Mouse (Mus musculus): ENCODE data around the gene Aldoart2. TPM values are rescaled to one million over a fixed set of nuclear protein-coding genes. Genes with fewer than 3 reads are reported as not detected.

Gene Aldoart2
- polyA plus RNA-seq, 1 experiment from 2014 or later = 0.16 TPM

GRCm38 (mm10) chr12:55566837-55567236 lies 1.8 kb downstream of the Aldoart2 start:
- no peak for ATAC-seq (ENCODE audit: insufficient number of reproducible peaks, insufficient read depth, low FRiP score, low read depth)
- 85% methylated on average over 5 of the region's 5 CpGs for WGBS
- no peak overlapping the region for H3K9ac ChIP-seq (ENCODE audit: low read length)

GRCm38 (mm10) chr12:55568466-55568865 lies 3.4 kb downstream of the Aldoart2 start:
- H3K36me3 ChIP-seq (ENCODE audit: control insufficient read depth, insufficient read depth, low read length) = no peaks in the 10 kb centered on the region
- no peak overlapping the region for H3K4me2 ChIP-seq (ENCODE audit: low read length)
- ATAC-seq (ENCODE audit: insufficient number of reproducible peaks, insufficient read depth, low FRiP score, low read depth) = no peak
- H3K4me3 ChIP-seq (ENCODE audit: control insufficient read depth in 1 of 2, insufficient read depth in 1 of 2, low read depth in 1 of 2, low read length in 2 of 2) = no peak overlapping the region
- H3K9ac ChIP-seq (ENCODE audit: low read length) = no peak overlapping the region
- WGBS = 80% methylated on average over 3 of the region's 3 CpGs
- H3K27ac ChIP-seq (replicated peaks in 1 of 2; ENCODE audit: control insufficient read depth in 1 of 2, insufficient read depth in 1 of 2, low read depth in 2 of 2, low read length in 2 of 2) = no peak overlapping the region
- no peaks in the 10 kb centered on the region for H3K4me1 ChIP-seq (ENCODE audit: control insufficient read depth in 2 of 2, insufficient read depth in 2 of 2, low read length in 2 of 2)
- H3K9me3 ChIP-seq (ENCODE audit: control insufficient read depth, low read length) = no peaks in the 10 kb centered on the region
- no peaks in the 10 kb centered on the region for H3K27me3 ChIP-seq (ENCODE audit: control insufficient read depth, insufficient read depth, low read length)

More at GRCm38 (mm10) chr12:55566837-55567236, 1.8 kb downstream of the Aldoart2 start:
- Histone ChIP-seq H3K36me3 (ENCODE audit: control insufficient read depth, insufficient read depth, low read length) (no peaks in the 10 kb centered on the region), H3K4me3 (ENCODE audit: control insufficient read depth in 1 of 2, insufficient read depth in 1 of 2, low read depth in 1 of 2, low read length in 2 of 2) (no peak overlapping the region), H3K27me3 (ENCODE audit: control insufficient read depth, insufficient read depth, low read length) (no peaks in the 10 kb centered on the region), H3K27ac (replicated peaks in 1 of 2; ENCODE audit: control insufficient read depth in 1 of 2, insufficient read depth in 1 of 2, low read depth in 2 of 2, low read length in 2 of 2) (no peak overlapping the region), H3K4me1 (ENCODE audit: control insufficient read depth in 2 of 2, insufficient read depth in 2 of 2, low read length in 2 of 2) (no peaks in the 10 kb centered on the region), H3K4me2 (ENCODE audit: low read length) (no peak overlapping the region), H3K9me3 (ENCODE audit: control insufficient read depth, low read length) (no peaks in the 10 kb centered on the region)

GRCm38 (mm10) chr12:55569676-55570075 lies 4.6 kb downstream of the Aldoart2 start:
- H3K4me1 ChIP-seq (ENCODE audit: control insufficient read depth in 2 of 2, insufficient read depth in 2 of 2, low read length in 2 of 2) = no peaks in the 10 kb centered on the region
- WGBS = 48% methylated on average over 6 of the region's 6 CpGs
- H3K27ac ChIP-seq (replicated peaks in 1 of 2; ENCODE audit: control insufficient read depth in 1 of 2, insufficient read depth in 1 of 2, low read depth in 2 of 2, low read length in 2 of 2) = no peak overlapping the region
- ATAC-seq (ENCODE audit: insufficient number of reproducible peaks, insufficient read depth, low FRiP score, low read depth) = no peak
- H3K36me3 ChIP-seq (ENCODE audit: control insufficient read depth, insufficient read depth, low read length) = no peaks in the 10 kb centered on the region
- no peak overlapping the region for H3K4me2 ChIP-seq (ENCODE audit: low read length)
- no peak overlapping the region for H3K9ac ChIP-seq (ENCODE audit: low read length)
- no peaks in the 10 kb centered on the region for H3K27me3 ChIP-seq (ENCODE audit: control insufficient read depth, insufficient read depth, low read length)
- H3K9me3 ChIP-seq (ENCODE audit: control insufficient read depth, low read length) = no peaks in the 10 kb centered on the region
- no peak overlapping the region for H3K4me3 ChIP-seq (ENCODE audit: control insufficient read depth in 1 of 2, insufficient read depth in 1 of 2, low read depth in 1 of 2, low read length in 2 of 2)

- H3K36me3 ChIP-seq (ENCODE audit: control insufficient read depth, insufficient read depth, low read length) = no peaks in the 10 kb centered on the region
- no peak overlapping the region for H3K4me3 ChIP-seq (ENCODE audit: control insufficient read depth in 1 of 2, insufficient read depth in 1 of 2, low read depth in 1 of 2, low read length in 2 of 2)
- no peak overlapping the region for H3K9ac ChIP-seq (ENCODE audit: low read length)
- no peaks in the 10 kb centered on the region for H3K27me3 ChIP-seq (ENCODE audit: control insufficient read depth, insufficient read depth, low read length)
- no peak overlapping the region for H3K27ac ChIP-seq (replicated peaks in 1 of 2; ENCODE audit: control insufficient read depth in 1 of 2, insufficient read depth in 1 of 2, low read depth in 2 of 2, low read length in 2 of 2)
- no peaks in the 10 kb centered on the region for H3K4me1 ChIP-seq (ENCODE audit: control insufficient read depth in 2 of 2, insufficient read depth in 2 of 2, low read length in 2 of 2)
- WGBS = 78% methylated on average over 9 of the region's 9 CpGs
- no peak for ATAC-seq (ENCODE audit: insufficient number of reproducible peaks, insufficient read depth, low FRiP score, low read depth)
- no peak overlapping the region for H3K4me2 ChIP-seq (ENCODE audit: low read length)
- H3K9me3 ChIP-seq (ENCODE audit: control insufficient read depth, low read length) = no peaks in the 10 kb centered on the region
Measured at GRCm38 (mm10) chr12:55570646-55571045, 5.6 kb downstream of the Aldoart2 start.

GRCm38 (mm10) chr12:55571181-55571580 lies 6.1 kb downstream of the Aldoart2 start:
- 79% methylated on average over 11 of the region's 11 CpGs for WGBS
- no peak for ATAC-seq (ENCODE audit: insufficient number of reproducible peaks, insufficient read depth, low FRiP score, low read depth)
- Histone ChIP-seq H3K27ac (replicated peaks in 1 of 2; ENCODE audit: control insufficient read depth in 1 of 2, insufficient read depth in 1 of 2, low read depth in 2 of 2, low read length in 2 of 2) (no peak overlapping the region), H3K9ac (ENCODE audit: low read length) (no peak overlapping the region), H3K9me3 (ENCODE audit: control insufficient read depth, low read length) (no peaks in the 10 kb centered on the region), H3K4me2 (ENCODE audit: low read length) (no peak overlapping the region), H3K4me3 (ENCODE audit: control insufficient read depth in 1 of 2, insufficient read depth in 1 of 2, low read depth in 1 of 2, low read length in 2 of 2) (no peak overlapping the region), H3K27me3 (ENCODE audit: control insufficient read depth, insufficient read depth, low read length) (no peaks in the 10 kb centered on the region), H3K36me3 (ENCODE audit: control insufficient read depth, insufficient read depth, low read length) (no peaks in the 10 kb centered on the region), H3K4me1 (ENCODE audit: control insufficient read depth in 2 of 2, insufficient read depth in 2 of 2, low read length in 2 of 2) (no peaks in the 10 kb centered on the region)

GRCm38 (mm10) chr12:55571661-55572060 lies 6.6 kb downstream of the Aldoart2 start:
- Histone ChIP-seq H3K27ac (replicated peaks in 1 of 2; ENCODE audit: control insufficient read depth in 1 of 2, insufficient read depth in 1 of 2, low read depth in 2 of 2, low read length in 2 of 2) (no peak overlapping the region), H3K36me3 (ENCODE audit: control insufficient read depth, insufficient read depth, low read length) (no peaks in the 10 kb centered on the region), H3K27me3 (ENCODE audit: control insufficient read depth, insufficient read depth, low read length) (no peaks in the 10 kb centered on the region), H3K9me3 (ENCODE audit: control insufficient read depth, low read length) (no peaks in the 10 kb centered on the region), H3K4me3 (ENCODE audit: control insufficient read depth in 1 of 2, insufficient read depth in 1 of 2, low read depth in 1 of 2, low read length in 2 of 2) (no peak overlapping the region), H3K9ac (ENCODE audit: low read length) (no peak overlapping the region), H3K4me1 (ENCODE audit: control insufficient read depth in 2 of 2, insufficient read depth in 2 of 2, low read length in 2 of 2) (no peaks in the 10 kb centered on the region), H3K4me2 (ENCODE audit: low read length) (no peak overlapping the region)
- WGBS = 83% methylated on average over 10 of the region's 10 CpGs
- ATAC-seq (ENCODE audit: insufficient number of reproducible peaks, insufficient read depth, low FRiP score, low read depth) = no peak

- H3K27ac ChIP-seq (replicated peaks in 1 of 2; ENCODE audit: control insufficient read depth in 1 of 2, insufficient read depth in 1 of 2, low read depth in 2 of 2, low read length in 2 of 2) = no peak overlapping the region
Measured at GRCm38 (mm10) chr12:55573089-55573488, 8.1 kb downstream of the Aldoart2 start.

GRCm38 (mm10) chr12:55573794-55574193 lies 8.8 kb downstream of the Aldoart2 start:
- no peaks in the 10 kb centered on the region for H3K4me1 ChIP-seq (ENCODE audit: control insufficient read depth in 2 of 2, insufficient read depth in 2 of 2, low read length in 2 of 2)
- H3K27me3 ChIP-seq (ENCODE audit: control insufficient read depth, insufficient read depth, low read length) = no peaks in the 10 kb centered on the region
- no peaks in the 10 kb centered on the region for H3K36me3 ChIP-seq (ENCODE audit: control insufficient read depth, insufficient read depth, low read length)
- no peak overlapping the region for H3K4me3 ChIP-seq (ENCODE audit: control insufficient read depth in 1 of 2, insufficient read depth in 1 of 2, low read depth in 1 of 2, low read length in 2 of 2)
- H3K9me3 ChIP-seq (ENCODE audit: control insufficient read depth, low read length) = no peaks in the 10 kb centered on the region
- H3K9ac ChIP-seq (ENCODE audit: low read length) = no peak overlapping the region
- no peak for ATAC-seq (ENCODE audit: insufficient number of reproducible peaks, insufficient read depth, low FRiP score, low read depth)
- 5% methylated on average over 6 of the region's 6 CpGs for WGBS
- no peak overlapping the region for H3K4me2 ChIP-seq (ENCODE audit: low read length)
- H3K27ac ChIP-seq (replicated peaks in 1 of 2; ENCODE audit: control insufficient read depth in 1 of 2, insufficient read depth in 1 of 2, low read depth in 2 of 2, low read length in 2 of 2) = no peak overlapping the region

More at GRCm38 (mm10) chr12:55573089-55573488, 8.1 kb downstream of the Aldoart2 start:
- Histone ChIP-seq H3K4me3 (ENCODE audit: control insufficient read depth in 1 of 2, insufficient read depth in 1 of 2, low read depth in 1 of 2, low read length in 2 of 2) (no peak overlapping the region), H3K36me3 (ENCODE audit: control insufficient read depth, insufficient read depth, low read length) (no peaks in the 10 kb centered on the region), H3K27me3 (ENCODE audit: control insufficient read depth, insufficient read depth, low read length) (no peaks in the 10 kb centered on the region), H3K4me1 (ENCODE audit: control insufficient read depth in 2 of 2, insufficient read depth in 2 of 2, low read length in 2 of 2) (no peaks in the 10 kb centered on the region), H3K9ac (ENCODE audit: low read length) (no peak overlapping the region), H3K4me2 (ENCODE audit: low read length) (no peak overlapping the region), H3K9me3 (ENCODE audit: control insufficient read depth, low read length) (no peaks in the 10 kb centered on the region)
- ATAC-seq (ENCODE audit: insufficient number of reproducible peaks, insufficient read depth, low FRiP score, low read depth) = no peak

Data from heart, embryonic 14.5 days (tissue).